Mouse (Mus musculus) spleen, postnatal 10 days (tissue): Measurements from ENCODE around the gene Dlx5.

Experiments
- DNase-seq, 2 experiments: peaks; one replicate each; pipeline ENCODE4 v3.0.0; 2021 to 2022; ENCODE audit warnings: low spot score in 2 of 2

Dlx5 gene

DNA sequence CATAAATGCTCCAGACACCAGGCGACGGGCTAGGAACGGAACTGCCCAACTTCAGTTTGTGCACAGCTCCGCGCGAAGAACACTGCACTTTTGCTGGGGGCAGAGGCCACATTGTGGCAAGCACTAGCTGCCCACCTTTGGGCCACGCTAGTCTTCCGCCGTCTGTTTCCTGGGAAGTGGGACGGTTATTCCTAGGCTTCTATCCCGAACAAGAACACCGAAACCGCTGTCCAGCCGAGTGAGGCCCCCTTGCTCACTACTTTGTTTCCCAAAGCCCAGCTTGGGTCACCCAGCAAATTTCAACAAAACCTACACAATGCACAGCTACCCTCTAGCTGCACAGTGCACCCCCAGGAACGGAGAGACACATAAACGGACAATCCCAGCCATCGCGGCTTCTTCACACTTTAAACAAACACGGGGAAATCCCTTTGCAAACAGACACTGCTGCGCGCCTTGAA lies 21.9 kb downstream of the Dlx5 start:
- no peak for DNase-seq

DNA sequence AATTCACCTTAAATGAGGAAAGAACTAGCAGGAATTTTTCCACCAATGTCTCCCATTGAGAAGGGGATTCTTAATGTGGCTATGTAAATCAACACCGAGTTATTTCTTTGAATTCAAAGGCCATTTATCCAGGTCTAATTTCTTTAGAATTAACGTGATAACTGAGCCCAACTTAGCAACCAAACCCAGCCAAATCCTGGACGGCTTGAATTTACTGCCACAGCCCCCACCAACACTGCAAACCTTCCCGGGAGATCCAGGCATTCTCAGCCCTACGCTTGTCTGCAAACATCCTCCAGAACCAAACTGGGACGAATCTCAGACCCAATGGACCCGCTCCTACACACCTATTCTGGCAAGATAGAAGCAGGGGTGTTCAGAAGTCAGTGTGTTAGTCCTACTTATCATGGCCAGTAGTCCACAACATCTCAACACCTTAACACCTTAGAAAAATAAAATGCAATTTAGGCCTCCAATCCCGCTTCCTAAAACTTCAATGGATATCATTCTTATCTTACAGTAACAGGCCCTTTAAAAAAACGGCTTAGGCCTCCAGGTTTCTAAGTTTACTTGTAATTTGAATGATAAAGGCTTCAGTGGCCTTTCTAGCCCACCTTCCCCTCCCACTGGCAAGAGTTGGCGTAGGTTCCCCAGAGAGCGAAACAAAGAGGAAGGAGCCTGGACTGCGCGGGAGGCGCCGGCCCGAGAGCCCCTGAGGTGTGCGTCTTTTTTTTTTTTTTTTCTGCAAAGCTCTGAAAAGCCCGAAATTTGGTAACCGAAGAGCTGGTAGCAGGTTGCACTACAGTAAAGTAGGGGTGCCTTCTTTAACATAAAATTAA lies 22.6 kb downstream of the Dlx5 start:
- no peak for DNase-seq

- DNase-seq, result no peak
Observed at GRCm38 (mm10) chr6:6858571-6858970, 23.3 kb downstream of the Dlx5 start.

- no peak for DNase-seq
Observed at GRCm38 (mm10) chr6:6857766-6858165, 24.1 kb downstream of the Dlx5 start.

- DNase-seq, result no peak
Observed at GRCm38 (mm10) chr6:6856881-6857280, 25.0 kb downstream of the Dlx5 start.

DNA sequence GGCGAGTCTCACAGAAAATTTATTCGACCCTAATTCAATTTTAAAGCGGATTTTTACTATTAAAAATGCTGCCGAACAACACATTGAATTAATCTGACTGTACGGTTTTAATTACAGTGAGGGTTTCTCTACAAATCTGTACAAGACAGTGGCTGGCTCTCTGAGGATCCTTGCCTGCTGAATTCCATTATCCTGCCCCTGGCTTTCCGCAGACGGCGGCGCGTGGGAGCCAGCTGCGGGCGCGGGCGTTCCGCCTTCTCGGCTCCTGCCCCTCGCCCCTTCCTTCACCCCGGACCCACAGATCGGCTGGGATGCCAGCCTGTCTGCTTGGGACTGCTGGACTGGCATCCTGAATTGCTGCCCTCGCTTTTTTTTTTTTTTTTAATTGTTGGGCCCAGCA lies 25.6 kb downstream of the Dlx5 start:
- DNase-seq, result no peak

GRCm38 (mm10) chr6:6855746-6856185 lies 26.1 kb downstream of the Dlx5 start:
- no peak for DNase-seq

- DNase-seq, result no peak
Observed at GRCm38 (mm10) chr6:6854902-6855745, 26.8 kb downstream of the Dlx5 start.

GRCm38 (mm10) chr6:6854176-6854575 lies 27.7 kb downstream of the Dlx5 start:
- no peak for DNase-seq

DNA sequence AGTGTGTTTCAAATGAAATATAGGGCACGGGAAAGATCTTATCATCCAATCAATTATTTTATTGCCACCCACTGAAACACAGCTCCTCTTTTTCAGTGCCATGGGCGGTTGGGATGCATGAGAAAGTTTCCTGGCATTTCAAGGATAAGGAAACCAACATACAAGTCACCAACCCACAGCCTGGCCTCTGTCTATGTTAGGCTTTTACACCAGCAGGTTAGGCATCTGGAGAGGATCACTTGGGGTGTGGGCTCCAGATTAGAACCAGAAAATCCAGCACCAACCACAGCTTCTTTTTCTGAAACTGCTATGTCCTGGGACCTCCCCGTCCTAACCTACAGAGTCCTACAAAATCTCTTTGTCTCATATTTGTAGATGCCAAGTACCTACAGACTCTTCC lies 28.9 kb downstream of the Dlx5 start:
- DNase-seq, result no peak

DNA sequence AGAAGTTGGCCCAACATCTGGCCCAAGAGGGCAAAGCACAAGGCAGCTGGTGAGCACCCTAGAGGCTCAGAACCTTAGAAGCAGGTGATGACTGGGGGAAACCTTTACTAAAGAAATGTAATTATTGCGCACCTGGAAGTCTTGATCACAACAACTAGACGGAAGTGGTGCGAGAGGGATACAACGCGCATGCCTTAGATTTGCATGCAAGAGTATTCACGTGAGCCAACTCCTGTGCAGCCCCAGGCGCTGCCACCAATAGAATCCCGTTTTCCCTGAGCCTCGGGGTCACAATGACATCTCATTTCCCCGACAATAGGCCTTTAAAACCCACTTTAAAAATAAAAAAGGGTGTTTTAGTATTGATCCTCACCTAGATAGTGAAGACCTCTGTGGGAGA lies 30.7 kb downstream of the Dlx5 start:
- no peak for DNase-seq

- no peak for DNase-seq
Observed at GRCm38 (mm10) chr6:6850324-6851060, 31.4 kb downstream of the Dlx5 start.

DNA sequence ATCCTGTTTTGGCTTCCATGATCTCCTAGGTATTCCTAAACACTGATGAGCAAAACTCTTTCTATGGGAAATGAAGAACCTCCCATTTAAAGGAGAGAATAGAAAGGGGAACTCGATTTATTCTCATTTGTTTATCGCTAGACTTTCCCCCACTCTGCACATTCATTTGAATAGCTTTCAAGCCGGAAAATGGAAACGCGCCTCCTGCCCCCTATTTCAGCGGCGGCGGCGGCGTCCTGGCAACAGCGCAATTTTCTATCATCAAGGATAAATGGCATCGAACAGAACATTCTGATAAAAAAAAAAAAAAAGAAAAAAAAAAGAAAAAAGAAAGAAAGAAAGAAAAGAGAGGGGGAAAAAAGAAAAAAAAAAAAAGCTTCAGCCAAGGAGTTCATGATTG lies 32.1 kb downstream of the Dlx5 start:
- no peak for DNase-seq

- no peak for DNase-seq
Observed at GRCm38 (mm10) chr6:6848541-6848940, 33.3 kb downstream of the Dlx5 start.

DNA sequence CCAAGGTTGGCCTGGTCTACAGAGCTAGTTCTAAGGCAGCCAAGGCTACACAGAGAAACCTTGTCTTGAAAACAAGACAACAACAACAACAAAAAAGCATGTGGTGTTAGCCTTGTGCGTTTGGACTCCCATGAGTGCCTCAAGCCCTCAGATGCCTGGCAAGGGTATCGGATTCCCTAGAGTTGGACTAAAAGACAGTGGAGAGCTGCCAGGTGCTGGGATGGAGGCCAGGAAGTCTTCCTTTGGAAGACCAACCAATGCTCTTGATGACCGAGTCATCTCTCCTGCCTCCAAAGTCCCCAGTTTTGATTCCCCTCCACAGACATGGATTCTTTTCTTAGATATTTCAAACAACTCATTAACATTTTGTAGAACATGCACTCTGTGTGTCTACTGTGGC lies 48.6 kb downstream of the Dlx5 start:
- DNase-seq, result no peak

GRCm38 (mm10) chr6:6830446-6830845 lies 51.4 kb downstream of the Dlx5 start:
- no peak for DNase-seq
